Mouse (Mus musculus) CD4-positive, CD25-positive, alpha-beta regulatory T cell (primary cell): ENCODE data around the gene Gm595. TPM values are rescaled to one million over a fixed set of nuclear protein-coding genes. Genes with fewer than 3 reads are reported as not detected.

Source experiments
- polyA plus RNA-seq: library from polyadenylated mRNA; unstranded; fragments of 100-300 nt; shearing (Covaris generic); gene quantifications from one replicate; pipeline ENCODE4 v1.2.1, GENCODE M21; 2017

Gm595 gene
- polyA plus RNA-seq, result not detected

GRCm38 (mm10) chrX:48877613-48878012 lies at the start of gene Gm595:
Gene Gm595, minus strand, starts transcription at chrX:48877713.

Other genes starting within 250 kb of the Gm595 start
- gene Gpr119, start 203.2 kb downstream of the Gm595 start, polyA plus RNA-seq, result not detected
- 18.0 TPM for gene Rbmx2, start 182.7 kb downstream of the Gm595 start, polyA plus RNA-seq